Mouse (Mus musculus): Measurements from ENCODE around the gene Arhgef12. TPM values are rescaled to one million over a fixed set of nuclear protein-coding genes. Genes with fewer than 3 reads are reported as not detected.
"Not testable (repeated sequence)": the region's sequence is repeated elsewhere in the genome, so short reads cannot be mapped to it uniquely, and the experiment has no call there.

Arhgef12 gene
- total RNA-seq, 4 experiments from 2014 or later: 132 to 160 (median 141) TPM

DNA sequence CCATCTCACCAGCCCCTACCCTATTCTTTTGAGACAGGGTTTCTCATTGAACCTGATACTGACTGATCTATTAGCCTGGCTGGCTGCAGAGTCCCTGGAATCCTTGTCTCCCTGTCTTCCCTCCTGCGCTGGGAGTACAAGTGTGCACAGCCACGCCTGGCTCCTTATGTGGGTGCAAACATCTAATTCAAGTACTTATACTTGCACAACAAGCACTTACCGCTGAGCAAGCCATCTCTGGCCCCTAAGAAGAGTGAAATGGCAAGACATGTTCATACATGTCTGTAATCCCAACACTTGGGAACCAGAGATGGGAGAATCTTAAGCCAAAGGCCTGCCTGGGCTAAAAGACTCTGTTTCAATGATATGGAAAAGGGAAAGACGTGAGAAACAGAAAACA lies 104.0 kb downstream of the Arhgef12 start:
- no peak for DNase-seq (ENCODE audit: low spot score)

DNA sequence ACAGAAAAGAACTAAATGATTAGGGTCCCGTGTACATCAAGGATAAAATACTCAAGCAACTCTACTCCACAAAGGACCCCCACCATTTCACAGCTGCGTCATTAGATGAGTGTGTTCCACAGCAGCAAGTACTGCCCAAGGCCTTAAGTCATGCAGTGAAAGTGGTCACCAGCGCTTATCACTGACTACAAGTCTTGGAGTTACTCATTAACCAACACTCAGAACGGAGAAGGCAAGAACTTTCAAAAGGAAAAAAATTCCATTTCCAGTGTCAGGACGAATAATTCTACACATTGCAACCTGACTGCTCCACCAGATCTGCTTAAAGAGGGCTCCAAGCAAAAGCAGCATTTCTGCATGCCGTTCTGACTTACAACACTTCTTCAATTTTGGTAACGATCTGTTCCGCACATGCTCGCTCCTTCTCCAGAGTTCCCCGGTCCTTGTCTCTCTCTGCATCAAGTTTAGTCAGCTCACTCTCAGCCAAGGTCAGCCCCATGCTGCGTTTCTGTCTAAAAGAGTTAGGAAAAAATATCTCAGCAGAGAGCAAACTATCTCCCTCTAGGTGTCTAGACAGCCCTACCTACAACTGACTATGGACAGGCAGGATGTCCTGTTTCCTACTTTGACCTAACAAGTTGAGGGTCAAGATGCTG lies 106.3 kb downstream of the Arhgef12 start:
- no peak for DNase-seq (ENCODE audit: low spot score)

DNA sequence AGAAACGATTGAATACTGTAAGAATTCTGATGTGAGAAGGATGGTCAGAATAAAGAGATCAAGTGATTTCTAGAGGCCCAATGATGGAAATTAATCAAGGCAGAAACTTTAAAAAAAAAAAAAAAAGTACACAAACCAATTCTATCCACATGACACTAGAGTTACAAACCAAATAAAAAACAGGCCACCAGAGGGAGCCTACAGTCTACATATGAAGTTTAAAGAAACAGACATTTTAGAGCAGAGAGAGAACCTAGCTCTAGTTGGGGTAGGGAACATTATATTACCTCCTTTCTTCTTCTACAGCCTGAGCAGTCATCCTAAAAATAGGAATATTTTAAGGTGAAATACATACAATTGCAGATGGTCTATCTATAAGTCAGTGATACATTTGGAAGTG lies 107.0 kb downstream of the Arhgef12 start:
- peak; percentile 84 for DNase-seq (ENCODE audit: low spot score)

DNA sequence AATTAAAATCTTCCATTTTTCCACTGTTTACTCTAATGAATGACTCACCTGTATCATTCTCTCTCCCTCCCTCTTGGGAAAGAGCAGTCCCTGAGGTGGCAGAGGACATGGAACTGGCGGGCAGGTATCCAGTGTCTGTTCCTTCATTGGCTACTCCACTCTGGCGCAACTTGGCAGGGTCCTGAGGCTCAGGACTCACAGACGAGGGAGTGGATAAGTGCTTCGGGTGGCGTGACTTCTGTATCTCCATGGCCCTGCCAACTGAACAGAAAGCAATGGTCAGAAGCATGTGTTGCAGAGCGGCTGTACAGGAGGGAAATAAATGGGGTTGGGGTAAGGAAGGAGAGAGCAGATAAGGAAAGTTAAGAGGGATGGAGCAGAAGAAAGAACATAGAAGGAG lies 109.5 kb downstream of the Arhgef12 start:
- peak; percentile 29 for DNase-seq (ENCODE audit: low spot score)

DNA sequence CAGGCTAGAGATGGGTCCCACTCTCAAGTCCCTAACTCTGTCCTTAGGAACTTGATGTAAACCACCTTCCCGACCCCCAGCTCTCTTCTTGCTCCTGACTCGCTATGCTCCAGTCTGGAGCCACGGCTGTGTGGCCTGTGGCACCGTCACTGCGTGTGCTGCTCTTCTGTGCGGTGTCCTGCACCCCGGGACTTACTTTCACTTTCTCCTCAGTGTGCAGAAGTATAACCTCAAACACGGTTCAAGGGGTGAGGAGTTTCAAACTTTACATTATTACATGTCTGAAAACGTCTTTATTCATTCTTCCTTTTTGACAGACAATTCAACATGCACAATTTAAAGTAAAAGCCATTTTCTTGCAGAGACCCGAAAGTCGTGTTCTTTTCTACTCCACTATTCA lies 111.7 kb downstream of the Arhgef12 start:
- no peak for DNase-seq (ENCODE audit: low spot score)

DNA sequence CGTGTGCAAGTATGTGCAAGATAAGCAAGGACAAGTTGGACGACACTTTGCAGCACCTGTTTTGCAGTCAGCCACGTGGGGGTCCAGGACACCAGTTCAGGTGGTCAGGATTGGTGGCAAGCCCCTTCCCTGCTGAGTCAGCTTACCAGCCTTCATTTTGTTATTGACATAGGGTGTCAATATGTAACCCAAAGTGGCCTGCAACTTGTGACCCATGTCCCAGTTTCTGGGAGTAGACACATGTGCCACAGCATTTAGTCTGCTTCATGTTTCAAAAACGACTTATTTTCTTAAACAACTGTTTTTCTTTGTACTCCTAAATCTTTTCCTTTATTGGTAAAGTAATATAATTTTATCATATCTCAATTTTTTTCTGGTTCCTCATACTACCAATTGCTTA lies 112.3 kb downstream of the Arhgef12 start:
- no peak for DNase-seq (ENCODE audit: low spot score)

DNA sequence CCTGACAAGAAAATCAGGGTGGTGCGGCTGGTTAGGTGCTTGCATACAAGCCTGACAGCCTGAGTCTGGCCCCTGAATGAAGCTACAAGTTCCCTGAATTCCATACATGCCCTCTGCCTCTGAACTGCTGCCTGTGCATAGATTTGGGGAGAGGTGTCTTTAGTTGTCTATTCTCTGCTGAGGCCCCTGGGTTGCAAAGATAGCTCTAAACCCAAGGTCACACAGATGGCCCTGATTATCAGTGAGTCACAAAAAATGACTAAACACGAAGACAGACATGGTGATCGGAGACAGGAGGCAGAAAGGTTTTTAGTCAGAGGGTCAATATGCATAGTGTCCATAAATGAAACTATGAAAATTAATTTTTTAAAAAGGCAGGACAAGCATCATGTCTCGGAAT lies 113.4 kb downstream of the Arhgef12 start:
- no peak for DNase-seq (ENCODE audit: low spot score)

DNA sequence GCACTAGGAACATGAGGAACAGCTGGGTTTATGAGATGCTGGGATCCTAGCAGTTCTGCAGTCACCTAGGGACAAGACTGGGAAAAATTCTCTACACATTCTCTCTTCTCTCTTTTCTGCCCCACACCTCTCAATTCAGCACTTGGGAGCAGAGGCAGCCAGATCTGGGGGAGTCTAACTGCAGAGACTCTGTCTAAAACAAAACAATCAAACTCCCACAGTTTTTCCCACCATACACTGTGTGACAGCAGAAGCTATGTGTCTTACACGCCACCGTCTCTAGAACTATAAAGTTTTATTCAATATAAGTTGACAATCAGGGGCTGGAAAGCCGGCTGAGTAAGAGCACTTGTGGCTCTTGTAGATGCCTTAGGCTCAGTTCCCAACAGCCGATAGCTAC lies 119.1 kb downstream of the Arhgef12 start:
- DNase-seq (ENCODE audit: low spot score): no peak

DNA sequence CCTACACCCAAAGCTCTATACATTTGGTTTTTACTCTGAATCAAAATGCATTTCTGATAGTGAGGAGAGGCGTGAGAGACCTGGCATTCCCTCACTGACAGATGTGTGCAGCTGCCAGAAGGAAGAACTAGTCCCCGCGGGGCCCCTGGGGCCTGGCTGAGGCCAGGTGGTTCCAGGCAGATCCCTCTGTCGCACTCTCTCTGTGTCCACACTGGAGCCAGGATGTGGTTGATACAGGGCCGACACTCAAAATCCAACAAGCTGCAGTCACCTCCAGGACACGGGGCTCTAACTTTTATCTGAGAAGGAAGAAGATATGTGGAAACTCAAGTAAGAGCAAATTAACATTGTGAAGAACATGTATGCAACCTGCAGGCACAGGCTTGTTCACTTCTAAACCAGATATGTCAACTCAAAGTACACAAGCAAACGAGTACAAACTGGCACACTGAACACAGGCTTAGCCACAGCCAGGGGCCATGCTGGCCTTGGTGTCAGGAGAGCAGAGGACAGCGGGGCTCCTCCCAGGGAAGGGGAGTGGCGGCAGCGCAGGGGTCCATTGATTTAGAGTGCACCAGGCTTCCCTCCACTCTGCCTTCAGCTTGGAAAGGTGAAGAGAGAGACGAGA lies 138.0 kb downstream of the Arhgef12 start:
- no peak for DNase-seq (ENCODE audit: low spot score)

DNA sequence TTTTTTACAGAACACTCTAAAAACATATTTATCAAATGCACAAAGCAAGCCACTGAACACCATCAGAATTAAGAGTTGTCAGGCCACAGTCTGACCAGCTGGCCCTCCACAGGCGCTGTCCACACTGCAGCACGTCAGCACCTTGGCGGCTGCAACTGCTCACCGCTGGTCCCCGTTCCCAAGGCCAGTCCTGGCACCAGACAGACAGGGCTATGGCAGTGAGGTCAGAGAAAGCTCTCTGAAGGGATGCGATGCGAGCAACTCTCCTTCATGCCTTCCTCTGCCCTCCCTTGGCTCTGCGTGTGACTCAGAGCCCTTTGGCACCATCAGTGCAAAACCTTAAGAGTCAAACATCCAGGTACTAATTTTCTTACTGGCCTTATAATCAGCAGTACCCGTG lies 139.3 kb downstream of the Arhgef12 start:
- no peak for DNase-seq (ENCODE audit: low spot score)

DNA sequence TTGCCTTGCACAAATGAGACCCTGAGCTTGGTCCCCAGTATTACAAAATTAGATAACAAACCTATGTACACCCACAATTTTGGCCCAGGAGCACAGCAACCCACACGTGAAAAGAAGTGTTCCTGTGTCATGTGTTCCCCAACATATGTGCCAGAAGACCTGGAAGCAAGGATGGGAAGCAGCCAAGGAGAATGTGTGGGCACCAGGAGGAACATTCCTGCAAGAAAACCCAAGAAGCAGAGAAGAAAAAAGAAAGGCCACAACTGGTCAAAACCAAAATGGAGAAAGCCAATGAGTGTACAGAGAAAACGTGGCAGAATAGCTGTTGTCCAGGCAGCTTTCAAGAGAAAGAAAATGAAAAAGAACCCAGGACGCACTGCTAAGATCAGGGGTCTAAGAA lies 142.2 kb downstream of the Arhgef12 start:
- not testable (repeated sequence) for DNase-seq (ENCODE audit: low spot score)

DNA sequence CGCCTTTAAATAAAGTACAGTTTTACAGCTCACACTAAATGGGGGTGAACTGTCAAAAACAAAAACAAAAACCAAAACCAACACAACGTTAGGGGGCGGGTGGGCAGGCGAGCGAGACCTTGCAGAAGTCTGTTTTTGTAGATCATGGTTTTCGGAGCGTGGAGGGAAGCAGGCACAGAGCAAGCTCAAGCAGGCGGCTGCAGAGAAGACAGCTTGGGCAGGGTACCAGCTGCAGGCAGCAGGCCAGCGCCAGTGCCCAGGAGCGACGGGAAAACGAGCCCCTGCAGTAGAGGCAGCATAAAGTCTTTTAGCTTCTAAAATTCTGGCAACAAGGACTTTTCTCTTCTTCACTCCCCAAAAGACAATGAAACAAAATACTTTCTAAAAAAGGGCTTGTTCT lies 142.7 kb downstream of the Arhgef12 start:
- no peak for DNase-seq (ENCODE audit: low spot score)

DNA sequence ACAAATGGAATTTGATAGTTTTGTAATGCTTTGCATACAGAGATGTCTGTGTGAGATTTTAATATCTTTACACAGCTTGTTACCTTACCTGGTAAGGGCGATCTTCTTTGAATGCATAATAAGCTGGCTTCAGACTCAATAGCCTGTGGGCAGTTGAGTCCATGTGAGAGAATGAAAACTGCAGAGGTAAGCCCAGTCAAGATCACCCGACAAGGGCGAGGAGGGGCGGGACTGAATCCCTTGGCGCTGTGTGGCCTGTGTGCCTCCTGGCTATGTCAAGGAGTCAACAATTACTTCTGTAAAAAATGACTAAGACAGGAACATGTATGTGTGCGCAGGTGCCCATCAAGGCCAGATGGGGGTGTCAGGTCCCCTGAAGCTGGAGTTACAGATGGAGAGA lies 144.5 kb downstream of the Arhgef12 start:
- no peak for DNase-seq (ENCODE audit: low spot score)

DNA sequence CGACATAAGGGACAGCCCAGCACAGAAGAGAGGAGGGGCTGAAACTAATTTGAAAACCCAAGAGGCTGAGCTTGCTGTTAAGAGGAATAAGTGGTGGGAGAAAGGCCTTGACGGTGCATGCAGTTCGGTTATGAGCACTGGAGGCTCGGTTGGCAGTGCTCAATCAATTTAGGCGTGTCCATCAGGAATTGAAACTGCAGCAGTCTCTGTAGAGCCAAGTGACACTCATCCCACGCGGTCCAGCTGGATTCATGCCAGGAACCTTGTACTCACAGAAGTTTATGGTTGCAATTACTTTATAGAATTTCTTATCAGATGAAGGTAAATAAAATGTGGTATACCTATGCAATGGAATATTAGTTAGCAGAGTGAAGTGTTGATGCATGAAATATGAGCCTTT lies 148.6 kb downstream of the Arhgef12 start:
- DNase-seq (ENCODE audit: low spot score): no peak

DNA sequence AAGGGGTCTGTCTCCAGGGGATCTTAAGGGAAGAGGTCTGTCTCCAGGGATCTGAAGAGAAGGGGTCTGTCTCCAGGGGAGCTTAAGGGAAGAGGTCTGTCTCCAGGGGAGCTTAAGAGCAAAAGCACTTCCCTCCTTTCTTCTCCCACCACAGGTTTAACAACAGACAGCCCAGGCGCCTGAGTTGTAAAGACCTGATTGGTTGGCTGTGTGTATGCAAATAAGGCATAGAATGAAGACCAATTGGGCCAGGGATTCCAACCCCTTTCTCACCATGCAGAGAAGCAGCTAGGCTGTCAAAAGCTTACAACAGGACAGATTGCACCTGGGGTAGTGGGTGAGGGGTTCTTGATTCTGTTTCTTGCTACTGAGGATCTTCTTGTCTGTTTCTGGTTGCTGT lies 158.7 kb downstream of the Arhgef12 start:
- no peak for DNase-seq (ENCODE audit: low spot score)

DNA sequence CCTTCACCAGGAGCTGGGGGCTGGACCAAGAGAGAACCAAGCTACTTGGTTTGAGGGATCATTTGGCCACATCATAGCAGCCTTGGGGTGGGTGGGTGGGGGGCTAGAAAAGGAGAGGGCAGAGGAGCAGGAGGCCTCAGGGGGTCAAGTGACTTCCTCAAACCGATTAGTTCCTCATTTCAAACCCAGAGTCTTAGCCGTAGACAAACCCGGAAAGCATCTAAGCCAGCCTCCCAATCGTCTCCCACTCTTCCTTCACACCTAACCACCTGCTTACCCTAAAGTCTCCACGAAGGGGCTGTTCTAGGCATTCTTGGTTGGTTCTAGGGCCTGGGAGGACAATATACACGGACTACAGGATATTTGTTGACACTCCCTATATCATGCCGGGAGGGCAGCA lies 161.9 kb downstream of the Arhgef12 start:
- DNase-seq (ENCODE audit: low spot score): no peak

DNA sequence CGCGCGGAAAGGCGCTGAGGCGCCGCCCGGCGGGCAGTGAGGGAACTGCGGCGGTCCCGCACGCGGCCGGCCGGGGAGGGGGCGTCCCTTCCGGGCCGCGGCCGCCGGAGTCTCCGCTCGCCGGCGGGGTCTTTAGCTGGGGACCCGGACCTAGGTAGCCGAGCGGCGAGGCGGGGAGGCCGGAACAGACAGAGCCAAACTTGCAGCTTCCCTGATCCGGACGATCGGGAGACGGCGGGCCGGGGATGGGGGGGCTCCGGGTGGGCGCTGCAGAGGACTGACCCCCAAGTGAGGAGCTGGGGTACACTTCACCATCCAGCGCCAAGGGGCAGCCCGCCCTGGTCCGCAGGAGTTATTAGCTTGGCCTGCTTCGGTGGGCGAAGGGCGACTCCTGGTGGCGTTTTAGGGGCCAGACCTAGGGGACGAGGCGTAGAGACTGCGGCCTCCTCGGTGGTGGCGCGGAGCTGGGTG lies 162.5 kb downstream of the Arhgef12 start:
- peak; percentile 79 for DNase-seq (ENCODE audit: low spot score)

DNA sequence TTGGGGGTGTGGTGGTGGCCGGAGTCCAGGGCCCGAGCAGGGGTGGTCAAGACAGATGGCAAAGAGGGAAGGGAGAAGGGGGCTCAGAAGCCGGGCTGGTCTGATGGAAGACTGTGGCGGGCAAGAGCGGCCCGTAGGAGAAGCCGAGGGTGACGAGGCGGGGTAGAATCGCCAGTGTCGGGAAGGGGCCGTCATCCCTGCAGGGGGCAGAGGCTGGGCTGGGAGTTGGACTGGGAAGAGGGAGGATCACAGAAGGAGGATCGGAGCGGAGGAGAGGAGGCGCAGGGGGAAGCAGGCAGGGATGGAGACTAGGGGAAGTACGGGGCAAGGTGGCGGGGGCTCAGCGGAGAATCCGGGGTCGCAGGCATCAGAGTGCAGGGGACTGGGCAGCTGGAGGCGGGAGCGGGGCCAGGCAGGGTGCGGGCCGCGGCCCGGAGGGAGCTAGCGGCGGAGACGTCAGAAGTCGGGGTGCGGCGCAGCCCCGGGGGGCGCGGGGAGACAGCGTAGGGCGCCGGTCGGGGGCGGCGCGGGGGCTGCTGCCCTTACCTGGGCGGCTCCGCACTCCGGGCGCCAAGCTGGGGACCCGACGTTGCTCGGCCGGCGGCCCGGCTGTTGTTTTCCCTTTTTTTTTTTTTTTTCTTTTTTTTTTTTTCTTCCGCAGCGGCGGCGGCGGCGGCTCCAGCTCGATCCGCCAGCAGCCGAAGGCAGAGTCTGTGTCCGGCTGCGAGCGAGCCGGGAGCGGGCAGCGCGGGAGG lies 163.1 kb downstream of the Arhgef12 start, which contains the start of gene Grik4:
TSS of gene Grik4 (minus strand) at position 713 of the 755 bp plus-strand sequence.
- no peak for DNase-seq (ENCODE audit: low spot score)

DNA sequence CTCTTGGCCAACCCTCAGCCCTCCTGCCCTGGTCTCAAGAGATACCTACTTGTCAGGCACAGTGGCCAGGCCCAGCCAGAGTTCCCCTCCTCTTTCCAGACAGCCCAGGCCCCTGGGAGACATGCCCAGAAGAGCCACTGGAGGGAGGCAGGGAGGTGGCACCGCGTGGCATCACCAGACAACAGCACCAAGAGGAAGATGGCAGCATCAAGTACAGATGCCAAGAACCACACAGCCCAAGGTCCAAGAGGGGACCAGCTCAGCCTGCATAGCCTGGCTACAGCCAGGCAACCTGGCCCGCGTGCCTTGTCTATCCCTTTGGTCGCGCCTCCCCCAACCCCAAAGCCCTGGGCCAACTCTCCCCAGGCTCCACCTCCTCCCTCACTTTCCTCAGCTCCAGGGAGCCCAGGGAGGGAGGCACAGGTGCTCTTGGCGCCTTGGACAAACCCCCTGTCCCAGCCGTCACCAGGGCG lies 163.9 kb downstream of the Arhgef12 start:
- no peak for DNase-seq (ENCODE audit: low spot score)

DNA sequence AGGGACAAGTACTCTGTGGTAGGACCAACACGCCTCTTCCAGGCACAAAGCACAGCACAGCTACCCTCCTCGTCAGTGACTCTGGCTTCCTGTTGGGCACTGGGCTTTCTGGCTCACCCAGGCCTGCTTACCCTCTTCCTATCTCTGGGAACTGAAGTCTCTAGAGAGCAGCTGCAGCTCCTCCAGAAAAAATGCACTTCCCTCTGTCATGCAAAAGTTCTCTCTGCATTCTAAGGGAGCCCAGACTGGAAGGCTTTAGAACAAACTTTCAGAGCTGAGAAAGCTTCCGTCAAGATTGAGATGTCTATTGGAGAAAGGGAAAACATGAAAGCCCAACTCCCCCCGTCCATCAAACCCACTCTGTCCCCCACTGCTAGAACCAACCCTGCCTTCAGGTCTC lies 164.9 kb downstream of the Arhgef12 start:
- DNase-seq (ENCODE audit: low spot score): no peak

DNA sequence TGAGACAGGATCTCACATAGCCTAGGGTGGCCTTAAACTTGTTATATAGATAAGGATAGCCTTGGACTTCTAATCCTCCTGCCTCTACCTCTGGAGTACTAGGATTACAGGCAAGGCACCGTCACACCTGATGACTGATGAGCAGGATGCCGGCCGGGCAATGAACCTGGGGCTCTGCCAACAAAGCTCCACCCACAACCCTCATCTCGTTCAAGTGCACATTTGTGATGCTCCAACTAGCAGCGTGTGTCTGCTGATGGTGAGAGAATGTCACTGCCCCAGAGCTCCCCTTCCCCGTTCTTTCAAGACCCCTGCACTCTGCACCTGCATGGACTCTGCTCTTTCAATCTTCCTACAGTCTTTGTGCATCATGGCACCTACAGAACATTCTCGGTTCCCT lies 174.9 kb downstream of the Arhgef12 start:
- DNase-seq (ENCODE audit: low spot score): no peak

DNA sequence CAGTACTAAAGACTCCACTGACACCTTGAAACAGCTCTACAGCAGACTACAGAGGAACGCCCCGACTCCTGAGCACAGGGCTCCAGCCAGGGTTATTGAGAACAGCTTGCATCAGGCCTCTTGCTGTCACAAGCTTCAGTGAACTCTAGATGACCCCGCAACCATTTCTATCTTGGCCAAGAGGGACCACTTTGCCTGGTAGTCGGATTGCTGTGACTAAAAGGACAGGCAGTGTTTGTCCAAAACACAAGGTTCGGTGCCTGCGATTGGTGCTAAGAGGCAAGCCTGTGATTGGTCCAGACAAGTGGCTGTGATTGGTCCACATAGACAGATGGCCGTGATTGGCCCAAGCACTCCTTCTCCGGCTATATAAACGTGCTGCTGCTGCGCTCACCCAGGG lies 179.5 kb downstream of the Arhgef12 start:
- DNase-seq (ENCODE audit: low spot score): no peak

DNA sequence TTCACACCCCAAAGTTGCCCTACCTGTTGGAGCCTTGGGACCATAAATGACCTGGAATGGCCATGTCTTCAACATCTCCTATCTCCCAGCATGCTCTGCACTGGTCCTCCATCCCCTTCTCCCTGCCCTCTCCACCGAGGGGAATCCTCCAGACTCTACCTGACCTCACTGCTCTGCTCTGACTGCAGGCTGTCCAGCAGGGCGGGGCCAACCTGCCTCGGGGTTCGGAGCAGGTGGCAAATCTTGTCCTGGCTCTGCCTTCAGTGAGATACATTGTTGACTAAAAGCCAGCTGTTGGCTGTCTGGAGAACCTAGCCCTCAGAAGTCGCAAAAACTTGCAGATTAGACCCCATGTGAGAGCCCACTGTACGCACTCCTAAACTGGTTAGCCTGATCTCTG lies 180.5 kb downstream of the Arhgef12 start:
- no peak for DNase-seq (ENCODE audit: low spot score)

Measured in heart, adult 8-10 months (tissue).